Mouse (Mus musculus): ENCODE data around the gene Rab37.

Gene Rab37

DNA sequence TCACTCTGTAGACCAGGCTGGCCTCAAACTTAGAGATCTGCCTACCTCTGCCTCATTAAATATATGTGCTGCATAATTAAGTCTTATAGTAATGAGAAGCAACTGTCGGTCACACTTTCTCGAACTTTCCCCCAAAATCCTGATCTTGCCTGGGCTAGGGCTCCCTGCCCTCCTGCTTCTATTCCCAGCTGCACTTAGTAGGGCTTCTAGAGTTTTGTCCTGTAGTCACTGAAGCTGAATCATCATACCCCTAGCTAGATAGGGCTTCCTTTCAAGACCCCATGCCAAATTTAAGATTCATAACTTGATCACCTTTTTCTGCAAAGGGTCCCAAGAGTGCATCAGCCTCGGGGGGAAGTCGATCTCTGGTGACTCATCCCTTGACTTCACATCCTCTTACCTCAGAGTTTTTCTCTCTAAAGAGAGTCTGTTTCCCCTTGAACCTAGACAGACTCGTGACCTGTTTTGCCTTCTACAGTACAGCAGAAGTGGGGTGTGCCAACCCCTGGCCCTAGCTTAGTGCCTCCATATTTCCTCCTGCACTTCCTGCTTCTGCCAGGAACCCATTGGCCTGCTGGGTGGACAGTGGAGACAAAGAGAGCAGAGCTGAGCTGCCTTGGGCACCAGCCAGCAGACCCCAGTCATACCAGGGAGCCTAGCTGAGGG lies 47.5 kb downstream of the Rab37 start:
- DNase-seq: no peak

DNA sequence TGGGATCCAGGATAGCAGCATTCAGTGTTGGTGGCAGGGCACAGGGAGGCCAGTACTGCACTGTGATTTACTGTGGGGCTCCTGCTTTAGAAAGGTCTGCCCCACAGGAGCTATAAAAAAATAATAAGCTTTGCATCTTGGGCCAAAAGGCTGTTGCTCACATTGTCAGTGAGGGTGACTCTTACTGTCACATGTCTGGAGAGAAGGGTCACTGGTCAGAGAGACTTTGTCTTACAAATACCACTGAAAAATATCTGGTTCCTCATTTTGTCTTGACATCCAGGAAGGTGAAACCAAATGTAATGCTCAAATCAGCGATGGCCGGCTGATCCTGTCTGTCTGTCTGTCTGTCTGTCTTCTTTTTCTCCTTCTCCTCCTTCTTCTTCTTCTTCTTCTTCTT lies 50.7 kb downstream of the Rab37 start:
- no peak for DNase-seq

DNA sequence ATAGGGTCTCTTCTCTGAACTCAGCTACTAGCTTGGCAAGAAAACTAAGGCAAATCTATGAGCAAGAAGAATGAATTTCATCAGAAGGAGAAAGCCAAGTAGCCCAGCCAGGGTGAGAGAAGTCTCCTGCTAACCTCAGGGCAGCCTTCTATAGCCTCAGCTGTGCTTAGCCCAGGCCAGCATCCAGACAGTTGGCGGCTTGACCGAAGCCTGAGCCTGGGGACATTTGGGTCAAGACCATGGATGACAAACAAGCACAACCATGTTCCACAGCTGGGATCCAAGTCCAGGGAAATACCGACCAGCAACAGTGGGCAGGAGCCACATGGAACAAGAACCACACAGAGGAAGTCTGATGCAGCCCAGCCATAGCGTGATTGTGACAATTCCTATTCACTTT lies 56.6 kb downstream of the Rab37 start:
- DNase-seq: no peak

DNA sequence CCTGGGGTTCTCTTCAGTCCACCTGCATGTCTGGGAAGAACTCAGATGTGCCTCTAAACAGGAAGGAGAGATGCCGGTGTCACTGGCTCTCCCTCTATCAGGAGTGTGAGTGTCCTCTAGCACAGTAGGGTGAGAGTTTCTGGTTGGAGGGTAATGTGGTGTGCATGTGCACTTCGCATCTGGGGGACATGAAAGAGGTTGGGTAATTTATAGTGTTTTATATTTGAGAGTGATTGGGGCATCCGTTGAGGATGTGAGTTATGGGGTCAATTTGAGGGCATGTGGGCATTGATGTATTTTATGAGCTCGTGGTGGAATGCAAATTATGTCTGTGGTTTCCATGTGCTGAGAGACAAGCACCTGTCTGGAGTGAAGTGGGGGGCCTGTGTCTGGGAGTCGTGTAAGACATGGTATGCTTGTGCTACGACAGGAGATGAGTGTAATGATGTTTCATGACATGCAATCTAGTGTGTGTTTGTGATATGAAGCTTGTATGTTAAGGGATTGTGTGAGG lies 59.6 kb downstream of the Rab37 start:
- no peak for DNase-seq

DNA sequence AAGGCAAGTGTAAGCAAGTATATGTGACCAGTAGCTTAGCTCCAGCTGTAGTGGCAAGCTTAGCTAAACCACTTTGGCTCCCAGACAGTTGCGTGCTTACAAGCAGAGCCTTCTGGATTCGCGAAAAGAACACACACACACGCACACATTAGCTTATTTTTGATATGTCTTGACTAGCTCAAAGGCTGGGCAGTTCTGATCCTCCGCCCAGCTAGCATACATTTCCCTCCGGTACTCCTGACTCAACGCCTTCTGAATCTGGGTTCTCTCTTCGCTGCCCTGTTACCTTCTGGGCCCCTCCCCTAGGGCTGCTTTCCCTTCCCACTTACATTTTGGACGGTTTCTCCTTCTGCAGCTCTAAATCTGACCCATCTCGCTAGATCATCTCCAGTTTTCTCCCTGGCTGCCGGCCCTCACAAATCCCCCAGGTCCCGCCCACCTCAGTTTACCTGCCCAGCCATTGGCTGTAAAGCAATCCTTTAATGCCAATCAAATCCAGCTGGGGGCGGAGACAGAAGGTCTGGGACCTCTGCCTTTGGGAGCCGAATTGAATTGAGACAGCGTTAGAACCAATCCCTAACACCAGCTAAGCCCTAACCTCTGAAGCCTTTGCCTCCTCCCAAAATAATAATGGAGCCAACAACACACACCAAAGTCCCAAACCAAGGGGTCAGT lies 60.7 kb downstream of the Rab37 start:
- peak; percentile 87 for DNase-seq

DNA sequence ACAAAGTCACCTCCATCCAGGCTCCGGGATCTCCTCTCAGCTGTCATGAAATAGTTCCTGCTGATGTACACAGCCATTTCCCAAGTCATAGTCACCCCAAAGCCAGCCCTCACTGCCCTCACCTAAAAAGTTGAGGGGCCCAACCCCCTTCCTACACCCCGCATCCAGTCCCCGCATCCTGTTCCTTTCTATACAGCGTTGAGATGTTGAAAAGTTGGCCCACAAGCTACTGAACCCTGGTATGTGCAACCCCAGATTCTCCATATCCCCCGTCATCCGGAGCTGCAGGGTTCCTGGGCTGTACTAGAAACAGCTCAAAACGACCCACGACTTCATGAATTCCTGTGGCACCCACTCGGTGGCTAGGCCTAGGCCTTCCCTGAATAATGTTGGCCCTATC lies 61.9 kb downstream of the Rab37 start:
- DNase-seq: no peak

DNA sequence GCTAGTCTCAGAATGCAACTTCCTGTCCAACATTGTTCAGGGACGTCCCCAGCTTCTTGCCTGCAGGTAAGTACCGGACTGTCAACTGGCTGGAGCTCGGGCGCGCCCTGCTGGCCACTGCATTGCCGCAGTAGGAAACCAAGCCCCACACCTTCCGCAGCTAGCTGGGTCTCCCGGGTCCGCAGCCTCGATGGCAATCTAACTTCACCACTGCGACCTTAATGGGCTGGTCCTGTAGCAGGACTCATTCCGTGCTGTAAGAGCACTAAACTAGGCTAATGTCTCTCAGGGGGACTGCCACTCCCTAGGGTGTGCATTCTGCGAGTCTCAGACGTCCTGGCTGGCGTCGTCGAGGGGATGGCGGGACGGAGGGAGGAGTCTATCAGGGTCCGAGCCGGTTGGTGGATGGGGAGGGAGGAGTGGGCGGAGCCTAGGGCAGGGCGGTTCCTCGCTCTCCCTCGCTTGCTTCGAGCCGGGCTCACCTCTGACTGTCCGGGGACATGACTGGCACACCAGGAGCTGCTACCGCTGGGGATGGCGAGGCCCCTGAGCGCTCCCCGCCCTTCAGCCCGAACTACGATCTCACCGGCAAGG lies 62.6 kb downstream of the Rab37 start:
- DNase-seq: peak; percentile 84

DNA sequence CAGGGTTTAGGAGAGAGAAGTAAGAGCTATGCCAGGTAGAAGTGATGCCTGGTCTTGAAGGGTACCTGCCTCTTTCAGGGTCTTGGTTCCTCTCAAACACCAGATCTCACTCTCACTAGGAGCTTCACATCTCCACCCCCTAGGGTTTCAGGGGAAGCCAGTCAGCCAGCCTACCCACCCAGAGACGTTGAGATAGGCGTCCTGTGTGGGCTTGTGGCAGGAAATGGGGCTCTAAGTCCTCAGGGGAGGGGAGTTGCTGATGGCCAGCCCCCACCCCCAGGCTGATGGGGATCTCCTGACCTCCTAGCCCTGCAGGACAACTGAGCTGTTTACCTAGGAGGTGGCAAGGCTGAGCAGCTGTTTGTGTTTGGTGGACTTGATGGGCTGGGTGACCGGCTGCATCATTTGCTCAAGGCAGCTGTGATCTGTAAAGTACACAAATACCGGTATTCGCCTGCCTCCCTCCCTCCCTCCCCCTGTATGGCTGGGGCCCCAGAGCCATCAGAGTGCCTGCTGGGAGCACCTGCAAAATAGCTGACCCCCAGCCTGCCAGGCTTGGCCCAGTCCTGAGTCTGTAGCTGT lies 63.9 kb downstream of the Rab37 start:
- DNase-seq: peak; percentile 26

DNA sequence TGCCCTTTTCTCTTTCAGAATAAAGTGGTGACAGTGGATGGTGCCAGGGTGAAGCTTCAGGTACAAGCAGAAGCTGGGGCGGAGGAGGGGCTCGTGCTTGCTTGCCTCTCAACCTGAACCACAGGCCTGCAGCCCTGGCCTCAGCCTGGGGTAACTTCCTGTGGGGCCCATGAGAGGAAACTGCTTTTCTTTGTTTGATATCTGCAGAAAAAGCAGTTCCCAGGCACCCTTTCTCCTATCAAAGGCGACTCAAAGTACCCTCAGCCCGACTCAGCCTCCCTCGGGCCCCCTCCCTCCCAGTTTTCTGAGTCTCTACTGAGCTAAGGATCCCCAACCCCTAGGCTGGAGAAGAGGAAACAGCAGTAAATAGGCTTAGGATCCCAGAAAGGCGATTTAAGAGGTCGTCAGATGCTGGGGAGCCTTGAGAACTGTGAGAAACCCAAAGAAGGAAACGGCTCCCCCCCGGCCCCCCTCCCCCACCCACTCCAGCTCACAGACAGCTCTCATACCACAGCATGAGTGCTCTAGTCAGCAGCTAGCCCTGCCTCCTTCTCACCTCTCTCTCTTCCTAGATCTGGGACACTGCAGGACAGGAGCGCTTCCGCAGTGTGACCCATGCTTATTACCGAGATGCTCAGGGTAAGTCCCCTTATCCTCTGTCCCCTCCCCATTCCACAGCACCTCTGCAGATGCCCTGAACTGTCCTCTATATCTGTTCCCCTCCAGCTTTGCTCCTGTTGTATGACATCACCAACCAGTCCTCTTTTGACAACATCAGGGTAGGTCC lies 66.9 kb downstream of the Rab37 start:
- peak; percentile 34 for DNase-seq

DNA sequence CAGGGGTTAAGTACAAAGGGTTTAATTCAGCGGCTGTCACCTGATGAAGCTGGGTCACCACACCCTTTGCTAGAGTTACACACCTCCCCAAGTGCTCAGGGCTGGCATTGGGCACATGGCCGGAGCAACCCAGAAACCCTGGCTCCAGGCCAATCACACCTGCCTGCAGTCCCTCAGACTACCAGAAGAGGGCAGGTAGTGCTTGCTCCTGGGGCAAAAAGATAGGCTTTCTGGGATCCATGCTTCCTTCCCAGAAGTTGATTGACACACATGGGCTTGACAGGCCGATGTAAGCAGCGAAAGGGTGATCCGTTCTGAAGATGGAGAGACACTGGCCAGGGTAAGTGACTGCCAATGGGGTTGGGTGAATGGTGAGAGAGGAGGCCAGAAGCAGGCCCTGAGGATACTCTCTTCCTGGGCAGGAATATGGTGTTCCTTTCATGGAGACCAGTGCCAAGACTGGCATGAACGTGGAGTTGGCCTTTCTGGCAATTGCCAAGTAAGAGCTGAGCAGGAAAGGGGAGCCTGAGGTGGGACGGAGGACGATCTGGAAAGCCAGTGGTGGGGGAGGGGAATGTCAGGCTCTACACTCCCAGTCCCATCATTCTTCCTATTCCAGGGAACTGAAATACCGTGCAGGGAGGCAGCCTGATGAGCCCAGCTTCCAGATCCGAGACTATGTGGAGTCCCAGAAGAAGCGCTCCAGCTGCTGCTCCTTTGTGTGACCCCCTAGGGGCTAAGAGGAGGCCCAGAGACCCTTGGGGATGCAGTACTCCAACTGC lies 69.0 kb downstream of the Rab37 start:
- peak; percentile 95 for DNase-seq

DNA sequence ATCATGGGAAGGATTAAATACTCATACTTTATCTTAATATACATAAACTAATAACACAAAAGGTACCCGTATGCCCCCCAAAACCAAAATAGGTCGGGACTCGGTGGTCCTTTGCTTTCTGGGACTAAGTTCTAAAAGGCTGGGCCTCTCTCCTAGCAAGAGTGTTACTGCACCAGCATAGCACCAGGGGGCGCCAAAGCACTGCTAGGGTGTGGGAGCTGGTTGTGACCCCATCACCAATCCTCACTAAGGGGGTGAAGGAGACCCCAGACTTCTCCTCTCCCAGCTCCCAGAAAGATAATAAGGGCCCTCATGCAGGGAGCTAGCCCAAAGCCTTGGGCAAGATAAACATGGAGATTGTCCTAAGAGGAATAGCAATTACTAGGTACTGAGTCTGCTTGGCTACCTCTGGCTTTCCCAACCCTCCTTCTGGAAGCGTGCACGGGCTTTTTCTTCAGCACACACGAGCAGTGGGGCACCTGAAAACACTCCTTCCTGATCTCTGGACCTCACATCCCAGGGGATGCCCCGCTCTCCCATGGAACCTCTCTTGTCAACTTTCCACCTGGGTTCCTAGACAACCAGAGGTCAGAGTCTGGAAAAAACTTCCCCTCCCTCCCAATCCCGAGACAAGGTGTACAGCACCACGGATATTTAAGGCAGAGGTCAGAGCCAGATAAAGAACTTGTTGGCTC lies 69.8 kb downstream of the Rab37 start:
- DNase-seq: peak; percentile 75

DNA sequence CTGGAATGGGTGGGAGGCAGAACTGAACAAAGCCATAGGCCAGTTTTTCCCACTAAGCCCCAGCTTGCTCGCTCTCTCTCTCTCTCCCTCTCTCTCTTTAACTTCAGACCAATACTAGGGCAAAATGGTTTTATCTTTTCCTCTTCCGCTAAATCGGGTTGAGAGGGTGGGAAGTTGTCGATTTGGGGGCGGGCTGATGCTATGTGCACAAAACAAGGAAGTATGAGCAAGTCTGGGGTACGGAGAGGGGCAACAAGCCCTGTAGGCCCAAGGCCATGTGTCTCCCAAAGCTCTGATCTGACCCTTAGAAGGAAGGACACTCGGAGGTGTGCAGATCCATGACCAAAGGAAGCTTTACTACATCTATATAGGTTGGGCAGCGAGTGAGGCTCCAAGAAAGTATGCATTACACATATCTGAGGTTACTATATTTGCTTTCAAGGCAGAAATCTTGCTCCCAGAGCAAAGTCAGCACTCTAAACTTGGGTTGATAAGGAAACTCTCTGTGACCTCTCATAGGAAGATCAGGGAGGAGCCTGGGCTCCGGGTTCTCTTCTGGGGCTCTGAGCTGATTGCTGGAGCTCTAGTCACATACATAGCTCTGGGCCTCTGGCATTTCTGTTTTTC lies 70.5 kb downstream of the Rab37 start:
- peak; percentile 41 for DNase-seq

DNA sequence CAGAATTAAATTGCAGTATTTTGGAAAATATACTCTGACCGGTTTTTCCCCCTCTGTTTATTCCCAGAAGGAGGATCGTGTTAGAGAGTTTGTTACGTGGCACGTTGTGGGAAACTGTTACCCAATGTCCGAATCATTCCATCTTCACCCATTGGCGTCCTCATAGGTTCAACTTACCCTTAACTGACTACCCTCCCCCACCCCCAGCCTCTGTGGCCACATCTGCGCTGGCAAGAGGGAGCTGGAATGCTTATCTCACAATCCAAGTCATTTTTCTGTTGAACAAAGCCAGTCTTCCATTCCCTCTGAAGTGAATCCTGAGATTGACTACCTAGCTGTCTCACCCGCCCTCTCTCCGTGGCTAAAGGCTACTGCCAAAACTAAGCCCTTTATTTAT lies 71.0 kb downstream of the Rab37 start:
- DNase-seq: no peak

DNA sequence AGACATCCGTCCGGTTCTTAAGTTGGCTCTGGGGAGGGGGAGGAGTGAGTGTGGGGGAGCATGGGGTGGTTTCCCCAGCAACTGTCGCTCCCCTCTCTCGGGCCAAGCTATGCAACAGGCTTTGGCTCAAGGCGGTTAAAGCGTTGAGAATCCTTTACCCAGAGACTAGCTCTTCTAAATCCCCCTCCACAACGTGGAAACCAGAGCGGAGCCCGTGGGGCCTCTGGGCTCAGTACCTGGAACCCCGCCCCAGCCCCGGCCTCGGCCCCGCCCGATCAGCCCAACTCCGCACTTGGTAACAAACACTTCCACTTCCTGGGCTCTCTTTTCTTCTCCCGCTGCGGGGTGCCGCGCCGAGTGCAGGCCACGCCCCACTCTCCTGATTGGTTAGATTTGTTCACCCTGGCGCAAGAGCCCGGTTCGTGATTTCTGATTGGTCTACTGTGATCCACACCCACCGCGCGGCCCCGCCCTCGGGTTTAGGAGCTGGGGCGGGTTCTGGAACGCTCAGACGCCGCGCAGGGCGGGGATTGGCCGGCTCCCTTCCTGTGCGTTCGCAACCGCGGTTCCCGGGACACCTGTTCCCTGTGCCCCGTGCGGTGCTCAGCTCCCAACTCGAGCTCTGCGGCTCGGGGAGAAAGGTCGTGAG lies 71.7 kb downstream of the Rab37 start, which contains the start of gene Slc9a3r1:
TSS of gene Slc9a3r1 (plus strand) at position 510 of the 649 bp plus-strand sequence.
- DNase-seq: peak; percentile 99

DNA sequence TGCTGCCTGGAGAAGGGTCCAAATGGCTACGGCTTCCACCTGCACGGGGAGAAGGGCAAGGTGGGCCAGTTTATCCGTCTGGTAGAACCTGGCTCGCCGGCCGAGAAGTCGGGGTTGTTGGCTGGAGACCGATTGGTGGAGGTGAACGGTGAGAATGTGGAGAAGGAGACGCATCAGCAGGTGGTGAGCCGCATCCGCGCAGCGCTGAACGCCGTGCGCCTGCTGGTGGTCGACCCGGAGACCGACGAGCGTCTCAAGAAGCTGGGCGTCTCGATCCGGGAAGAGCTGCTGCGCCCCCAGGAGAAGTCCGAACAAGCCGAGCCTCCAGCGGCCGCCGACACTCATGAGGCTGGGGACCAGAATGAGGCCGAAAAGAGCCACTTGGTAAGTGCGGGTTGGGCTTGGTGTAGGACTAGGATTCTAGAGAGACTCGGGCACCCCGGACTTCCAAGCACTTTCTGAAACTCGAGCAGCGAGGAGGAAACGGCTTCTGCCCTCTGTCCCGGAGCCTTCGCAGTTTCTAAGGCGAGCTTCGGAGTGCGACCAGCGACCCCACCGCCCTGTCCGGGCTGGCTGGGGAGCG lies 72.4 kb downstream of the Rab37 start:
- no peak for DNase-seq

DNA sequence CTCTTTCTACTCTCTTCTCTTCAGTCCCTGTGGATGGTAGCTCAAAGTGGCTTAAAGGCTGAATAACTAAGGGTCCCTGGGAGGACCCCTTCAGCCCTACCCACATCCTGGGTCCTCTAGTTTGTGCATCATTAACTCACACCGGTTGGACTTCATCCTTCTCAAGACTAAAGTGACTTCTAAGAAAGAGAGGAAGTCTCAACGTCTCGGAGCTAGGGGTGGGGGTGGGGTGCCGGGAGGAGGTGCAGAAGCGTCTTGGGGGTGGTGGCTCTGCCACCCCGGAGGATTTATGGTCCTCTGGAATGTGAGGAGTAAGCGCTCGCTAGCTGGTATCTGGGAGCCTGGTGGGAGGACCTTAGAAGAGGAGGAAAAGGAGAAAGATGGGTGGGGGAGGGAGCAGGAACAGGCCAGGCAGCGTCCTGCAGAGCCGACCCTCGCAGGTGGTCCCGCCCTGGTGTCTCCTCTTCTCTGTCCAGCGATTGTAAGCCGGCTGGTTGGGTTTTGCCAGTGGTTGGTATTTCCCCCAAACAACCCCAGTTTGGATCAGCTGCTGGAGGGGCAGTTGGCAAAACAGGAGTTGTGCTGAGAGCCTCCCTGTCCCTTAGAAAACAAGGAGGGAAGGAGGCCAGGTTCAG lies 73.2 kb downstream of the Rab37 start:
- DNase-seq: no peak

DNA sequence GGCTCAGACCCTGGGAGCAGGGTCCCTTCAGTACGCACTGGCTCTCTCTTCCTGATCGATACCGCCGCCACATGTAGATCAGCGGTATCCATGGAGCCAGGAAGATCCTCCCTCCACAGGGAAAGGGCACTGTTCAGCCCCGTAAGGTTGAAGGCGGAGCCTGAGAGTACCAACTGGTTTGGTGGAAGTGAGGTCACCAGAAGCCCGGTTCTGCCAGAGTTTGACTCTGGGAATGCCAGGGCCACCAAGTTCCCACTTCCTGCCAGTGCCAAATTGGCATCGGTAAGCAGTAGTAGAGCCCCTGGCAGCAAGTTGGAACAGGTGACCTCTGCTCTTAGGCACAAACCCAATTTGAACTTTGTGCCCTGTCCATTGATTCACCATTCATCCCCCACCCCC lies 73.7 kb downstream of the Rab37 start:
- DNase-seq: peak; percentile 77

DNA sequence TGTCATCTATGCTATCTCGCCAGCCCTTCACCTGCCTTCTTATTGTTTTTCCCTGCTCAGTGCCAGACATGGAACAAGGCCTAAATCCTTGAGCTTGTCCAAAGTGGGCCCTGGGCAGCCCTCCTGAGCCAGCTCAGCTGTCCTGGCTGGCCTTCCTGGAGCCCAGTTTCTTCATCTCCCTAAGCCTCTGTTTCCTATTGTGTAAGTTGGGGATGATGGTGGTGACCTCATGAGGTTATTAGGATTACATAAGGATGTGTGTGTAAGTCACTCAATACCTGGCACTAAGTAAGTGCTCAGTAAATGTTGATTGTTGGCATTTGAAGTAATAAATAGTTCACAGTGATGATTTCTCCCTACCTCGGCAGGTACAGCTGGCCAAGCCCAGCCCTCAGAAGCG lies 75.5 kb downstream of the Rab37 start:
- no peak for DNase-seq

DNA sequence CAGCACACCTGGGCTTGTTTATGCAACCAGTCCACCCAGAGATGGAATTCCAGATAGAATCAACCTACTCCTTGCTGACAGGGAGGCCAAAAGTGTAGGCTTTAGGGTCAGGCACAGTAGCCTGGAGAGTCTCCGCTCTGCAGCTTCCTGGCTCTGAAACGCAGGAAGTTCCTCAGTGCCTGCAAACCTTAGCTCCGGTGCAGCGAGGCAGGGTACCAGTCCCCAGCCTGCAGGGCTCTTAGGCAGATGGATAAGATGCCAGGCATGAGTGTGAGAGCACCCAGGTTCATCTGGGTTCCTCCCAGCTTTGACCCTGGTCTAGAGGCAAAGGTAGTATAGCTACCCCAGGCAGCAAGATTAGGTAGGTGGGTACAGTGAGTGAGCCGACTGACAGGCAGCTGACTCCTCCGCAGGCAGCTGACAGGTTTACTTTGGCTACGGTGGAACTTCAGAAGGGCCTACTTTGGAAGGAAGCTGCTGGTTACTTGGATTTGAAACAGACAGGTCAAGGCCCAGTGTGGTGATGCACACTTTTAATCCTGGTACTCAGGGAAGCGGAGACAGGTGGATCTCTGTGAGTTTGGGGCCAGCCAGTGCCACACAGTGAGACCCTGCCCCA lies 76.5 kb downstream of the Rab37 start:
- DNase-seq: no peak

All from cerebellum, adult 9-10 months (tissue).